Mouse (Mus musculus): ENCODE data around the gene Dpp4.

GRCm38 (mm10) chr2:62399832-62400231 lies 12.2 kb downstream of the Dpp4 start:
- TF ChIP-seq CTCF (IDR thresholded peaks at IDR 0.05; ENCODE audit: low read depth) (no peak), EP300 (IDR thresholded peaks at IDR 0.05; ENCODE audit: low read depth) (no peak)
